Mouse (Mus musculus): ENCODE data around the gene Sirt4. TPM values are rescaled to one million over a fixed set of nuclear protein-coding genes. Genes with fewer than 3 reads are reported as not detected.

Sirt4 gene
- polyA plus RNA-seq, 1 experiment: not detected

- no peak for TF ChIP-seq POLR2A (IDR thresholded peaks at IDR 0.05; ENCODE audit: insufficient read depth, low read depth, low read length)
- no peak for TF ChIP-seq CTCF (IDR thresholded peaks at IDR 0.05; ENCODE audit: insufficient read depth, low read depth, low read length)
- Histone ChIP-seq H3K4me3 (ENCODE audit: insufficient read depth, low read depth, low read length) (peak overlapping the region; percentile 92), H3K4me1 (ENCODE audit: control insufficient read depth, insufficient read depth, low read length) (peaks cover 37% of the 10 kb centered on the region), H3K27ac (ENCODE audit: insufficient read depth, low read depth, low read length) (peak overlapping the region; percentile 32; the same call in 1 of the 2 replicates)
- WGBS: 2% methylated on average over 69 of the region's 73 CpGs
These were observed 54.2 kb downstream of the Sirt4 start for GRCm38 (mm10) chr5:115430187-115430960.

DNA sequence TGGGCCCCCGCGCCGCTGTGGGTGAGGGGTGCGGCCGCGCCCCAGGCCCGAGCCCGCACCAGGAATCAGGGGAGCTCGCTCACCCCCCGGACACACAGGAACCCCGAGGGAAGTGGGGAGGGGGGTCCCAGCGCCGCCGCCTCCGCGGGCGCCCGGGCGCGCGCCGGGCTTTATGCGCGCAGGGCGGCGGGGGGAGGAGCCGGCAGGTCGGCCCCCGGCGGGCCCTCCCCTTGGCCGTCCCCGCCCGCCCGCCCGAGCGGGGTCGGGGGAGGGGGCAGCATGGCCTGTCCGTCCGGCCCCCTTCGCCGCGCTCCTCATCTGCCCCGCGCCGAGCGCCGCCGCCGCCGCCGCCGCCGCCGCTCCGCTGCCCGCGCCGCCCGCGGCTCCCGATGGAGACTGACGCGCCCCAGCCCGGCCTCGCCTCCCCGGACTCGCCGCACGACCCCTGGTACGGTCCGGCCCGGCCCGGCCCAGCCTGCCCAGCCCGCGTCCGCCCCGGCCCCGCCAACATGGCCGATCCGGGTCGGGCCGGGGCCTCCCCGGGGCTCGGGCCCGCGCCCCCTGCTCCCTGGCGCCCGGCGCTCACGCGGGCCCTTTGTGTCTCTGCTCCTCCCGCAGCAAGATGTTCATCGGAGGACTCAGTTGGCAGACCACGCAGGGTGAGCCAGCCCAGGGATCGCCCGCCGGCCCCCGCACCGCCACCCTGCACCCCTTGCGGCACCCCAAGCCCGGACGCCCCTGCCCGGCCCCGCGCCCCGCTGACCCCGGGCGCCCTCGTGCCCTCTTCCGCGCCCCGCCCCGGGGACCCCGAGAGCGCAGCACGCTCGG is 55.0 kb downstream of the Sirt4 start, which contains the start of gene Msi1:
TSS of gene Msi1 (plus strand) at position 241 of the 828 bp plus-strand sequence.
- Histone ChIP-seq H3K4me1 (ENCODE audit: control insufficient read depth, insufficient read depth, low read length) (peaks cover 29% of the 10 kb centered on the region), H3K4me3 (ENCODE audit: insufficient read depth, low read depth, low read length) (peak within 1 kb of the TSS; percentile 92), H3K27ac (ENCODE audit: insufficient read depth, low read depth, low read length) (no peak within 1 kb of the TSS; the same call in 1 of the 2 replicates)
- WGBS: 4% methylated on average over 103 of the region's 117 CpGs
- TF ChIP-seq CTCF (IDR thresholded peaks at IDR 0.05; ENCODE audit: insufficient read depth, low read depth, low read length) (no peak), POLR2A (IDR thresholded peaks at IDR 0.05; ENCODE audit: insufficient read depth, low read depth, low read length) (0 out of 2 replicates have a peak, but pooled peaks have one; percentile 15)

GRCm38 (mm10) chr5:115428831-115429358 is 55.6 kb downstream of the Sirt4 start:
- H3K4me3 ChIP-seq (ENCODE audit: insufficient read depth, low read depth, low read length): peak overlapping the region; percentile 92
- WGBS: 4% methylated on average over 20 of the region's 20 CpGs
- peaks cover 28% of the 10 kb centered on the region for H3K4me1 ChIP-seq (ENCODE audit: control insufficient read depth, insufficient read depth, low read length)
- no peak overlapping the region for H3K27ac ChIP-seq (ENCODE audit: insufficient read depth, low read depth, low read length)
- no peak for TF ChIP-seq POLR2A (IDR thresholded peaks at IDR 0.05; ENCODE audit: insufficient read depth, low read depth, low read length)
- no peak for TF ChIP-seq CTCF (IDR thresholded peaks at IDR 0.05; ENCODE audit: insufficient read depth, low read depth, low read length)

Other genes with a start within 250 kb of the Sirt4 start
- not detected in 2 replicates for gene Pop5, start 248.9 kb downstream of the Sirt4 start, polyA plus RNA-seq (2012; ENCODE audit: insufficient read depth, insufficient read length, low replicate concordance, missing spikeins)
- 496 TPM in 1 of 2 replicates, not detected in the other for gene Rnf10, start 211.8 kb downstream of the Sirt4 start, polyA plus RNA-seq (2012; ENCODE audit: insufficient read depth, insufficient read length, low replicate concordance, missing spikeins)
- gene Coq5, start 205.1 kb downstream of the Sirt4 start, polyA plus RNA-seq (2012; ENCODE audit: insufficient read depth, insufficient read length, low replicate concordance, missing spikeins): not detected in 2 replicates
- 797 TPM in 1 of 2 replicates, not detected in the other for gene Dynll1, start 183.7 kb downstream of the Sirt4 start, polyA plus RNA-seq (2012; ENCODE audit: insufficient read depth, insufficient read length, low replicate concordance, missing spikeins)
- gene Srsf9, start 157.5 kb downstream of the Sirt4 start, polyA plus RNA-seq (2012; ENCODE audit: insufficient read depth, insufficient read length, low replicate concordance, missing spikeins): not detected in 2 replicates
- gene Gatc, start 143.5 kb downstream of the Sirt4 start, polyA plus RNA-seq (2012; ENCODE audit: insufficient read depth, insufficient read length, low replicate concordance, missing spikeins): not detected in 2 replicates
- not detected in 2 replicates for gene Triap1, start 143.5 kb downstream of the Sirt4 start, polyA plus RNA-seq (2012; ENCODE audit: insufficient read depth, insufficient read length, low replicate concordance, missing spikeins)
- not detected in 2 replicates for gene Cox6a1, start 135.7 kb downstream of the Sirt4 start, polyA plus RNA-seq (2012; ENCODE audit: insufficient read depth, insufficient read length, low replicate concordance, missing spikeins)
- not detected in 2 replicates for gene Msi1, start 55.1 kb downstream of the Sirt4 start, polyA plus RNA-seq (2012; ENCODE audit: insufficient read depth, insufficient read length, low replicate concordance, missing spikeins)
- not detected in 2 replicates for gene Pla2g1b, start 18.5 kb downstream of the Sirt4 start, polyA plus RNA-seq (2012; ENCODE audit: insufficient read depth, insufficient read length, low replicate concordance, missing spikeins)
- gene Pxn, start 22.0 kb upstream of the Sirt4 start, polyA plus RNA-seq (2012; ENCODE audit: insufficient read depth, insufficient read length, low replicate concordance, missing spikeins): not detected in 2 replicates
- gene Rplp0, start 74.7 kb upstream of the Sirt4 start, polyA plus RNA-seq (2012; ENCODE audit: insufficient read depth, insufficient read length, low replicate concordance, missing spikeins): 613 and 1,282 TPM in 2 replicates
- gene Gcn1l1, start 80.5 kb upstream of the Sirt4 start, polyA plus RNA-seq (2012; ENCODE audit: insufficient read depth, insufficient read length, low replicate concordance, missing spikeins): not detected in 2 replicates
- not detected in 2 replicates for gene Rab35, start 147.2 kb upstream of the Sirt4 start, polyA plus RNA-seq (2012; ENCODE audit: insufficient read depth, insufficient read length, low replicate concordance, missing spikeins)
- gene Bicdl1, start 246.9 kb upstream of the Sirt4 start, polyA plus RNA-seq (2012; ENCODE audit: insufficient read depth, insufficient read length, low replicate concordance, missing spikeins): not detected in 2 replicates

All from olfactory bulb, adult 2 months (tissue).